Mouse (Mus musculus) skeletal muscle tissue, postnatal 0 days (tissue): ENCODE results near the gene Olfr410. TPM values are rescaled to one million over a fixed set of nuclear protein-coding genes. Genes with fewer than 3 reads are reported as not detected.

Source experiments
- polyA plus RNA-seq: library from polyadenylated mRNA; unstranded; fragments of >200 nt; fragmentation: Nextera tagmentation; extraction: Ambion mirVana; gene quantifications from 2 replicates; pipeline ENCODE4 v1.2.1, GENCODE M21; 2015

Olfr410 gene
- polyA plus RNA-seq: not detected in 2 replicates

GRCm38 (mm10) chr11:74337931-74338330, at the start of gene Olfr410:
Gene Olfr410 (minus strand): TSS chr11:74338031.

DNA sequence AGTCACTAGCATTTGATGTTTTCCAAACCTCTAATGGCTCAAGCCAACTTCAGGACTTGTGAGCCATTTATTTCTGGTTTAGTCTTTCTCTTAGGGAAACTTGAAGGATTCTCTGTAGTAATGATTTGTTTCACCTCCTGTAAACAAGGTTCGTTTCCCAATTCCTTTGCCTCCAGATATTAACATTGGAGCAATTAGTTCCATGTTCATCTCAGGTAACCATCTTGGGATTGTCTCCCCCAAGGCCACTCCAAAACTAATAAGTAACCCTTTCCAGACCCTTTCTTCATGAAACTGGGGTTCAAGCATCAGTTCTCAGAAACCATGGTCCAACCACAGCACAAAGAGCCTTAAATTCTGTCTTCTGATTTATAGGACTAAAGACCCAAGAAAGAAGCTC, 23.9 kb upstream of the Olfr410 start, which contains the start of gene Olfr412:
TSS of gene Olfr412 (plus strand) at position 301 of the 400 bp plus-strand sequence.

DNA sequence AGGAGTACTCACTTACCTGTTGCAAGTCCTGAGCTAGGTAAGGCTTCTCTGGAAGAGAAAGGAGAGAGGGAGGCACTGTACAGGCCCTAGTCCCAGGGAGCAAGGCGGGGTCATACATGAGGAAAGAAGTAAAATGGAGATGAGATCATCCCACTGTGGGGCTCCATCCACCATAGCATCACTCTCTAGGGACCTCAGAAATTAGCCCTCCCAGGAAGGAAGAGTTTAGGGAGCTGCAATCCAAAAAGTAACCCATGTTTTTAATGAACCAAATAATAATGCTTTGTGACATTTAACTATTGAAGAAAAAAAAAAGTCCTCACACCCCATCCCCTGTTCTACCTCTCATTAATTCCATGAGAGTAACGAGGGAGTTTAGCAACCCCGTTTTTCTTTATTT, 14.7 kb upstream of the Olfr410 start, which contains the start of gene Olfr411:
TSS of gene Olfr411 (minus strand) at position 101 of the 400 bp plus-strand sequence.

DNA sequence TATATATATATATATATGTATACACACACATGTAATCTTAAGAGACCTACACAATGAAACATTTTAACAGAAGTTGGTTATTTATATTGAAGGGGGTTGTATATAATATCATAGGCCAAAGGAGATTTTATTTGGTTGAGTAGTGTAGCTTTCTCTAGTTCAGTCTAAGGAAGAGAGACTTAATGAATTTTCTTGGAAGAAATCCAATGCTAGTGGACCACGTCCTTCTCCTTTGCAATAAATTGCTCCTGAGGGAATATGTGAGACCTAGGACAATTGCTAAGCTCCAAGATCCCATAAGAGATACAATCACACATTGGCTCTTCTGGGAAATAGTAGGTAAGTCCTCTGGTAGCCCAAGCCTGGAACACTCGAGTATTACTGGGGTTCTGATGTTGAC, 54.4 kb downstream of the Olfr410 start, which contains the start of gene Olfr59:
TSS of gene Olfr59 (plus strand) at position 301 of the 400 bp plus-strand sequence.

Other genes starting within 250 kb of the Olfr410 start
- not detected in 2 replicates for gene Olfr401, start 224.3 kb downstream of the Olfr410 start, polyA plus RNA-seq
- gene Olfr402, start 184.5 kb downstream of the Olfr410 start, polyA plus RNA-seq: not detected in 2 replicates
- gene Olfr403, start 151.8 kb downstream of the Olfr410 start, polyA plus RNA-seq: not detected in 2 replicates
- gene Olfr43, start 126.7 kb downstream of the Olfr410 start, polyA plus RNA-seq: not detected in 2 replicates
- not detected in 2 replicates for gene Olfr406, start 78.2 kb downstream of the Olfr410 start, polyA plus RNA-seq
- gene Olfr59, start 54.3 kb downstream of the Olfr410 start, polyA plus RNA-seq: not detected in 2 replicates
- gene Olfr411, start 14.6 kb upstream of the Olfr410 start, polyA plus RNA-seq: not detected in 2 replicates
- not detected in 2 replicates for gene Olfr412, start 24.0 kb upstream of the Olfr410 start, polyA plus RNA-seq